ENCODE assay signal across 24 mouse cellular contexts in genomic region chr2:40321506-40321905, GRCm38 (mm10).
DNase-seq lines count a peak whose midpoint lies in the region; ATAC-seq lines count a peak whose summit lies in the region.
"Had no signal": no experiment of that assay in that cellular context is flagged by ENCODE, and none has a peak within 500 bp of the region (broad histone marks: within the 10 kb centered on the region; RNA-seq: fewer than 3 reads in every experiment).

No protein-coding gene starts in this region.

- H3K36me3 ChIP-seq in megakaryocyte, embryonic 14.5 days (replicated peaks; ENCODE audit: low read length) = no peaks in the 10 kb centered on the region
- H3K36me3 ChIP-seq: embryonic facial prominence, embryonic 10.5 days; embryonic facial prominence, embryonic 12.5 days; forebrain, embryonic 15.5 days; G1E had no signal

- peak; percentile 3 for DNase-seq in retina, embryonic 14.5 days (ENCODE audit: low spot score)
- DNase-seq in retina, postnatal 1 day = no peak
- DNase-seq in R1 (ENCODE audit: low read depth, low spot score) = peak; percentile 41
- DNase-seq in mesoderm, embryonic 11.5 days (ENCODE audit: low read depth, low spot score) = peak; percentile 2
- DNase-seq in layer of hippocampus, adult 18-20 months (ENCODE audit: low spot score in 2 of 2) = no peak
- DNase-seq: adrenal gland, adult 8-10 months; adrenal gland, postnatal 14 days; adrenal gland, postnatal 36 days; cerebellum, adult 11-12 months; cerebellum, adult 2 months; cerebellum, adult 9-10 months; cerebellum, postnatal 10 days; cerebellum, postnatal 25 days; forebrain, postnatal 0 days had no signal

- peaks cover 6% of the 10 kb centered on the region; the same call in 1 of the 2 replicates for H3K9me3 ChIP-seq in megakaryocyte, embryonic 14.5 days
- H3K9me3 ChIP-seq: embryonic facial prominence, embryonic 10.5 days; embryonic facial prominence, embryonic 12.5 days; forebrain, embryonic 13.5 days; forebrain, embryonic 15.5 days had no signal

- H3K27me3 ChIP-seq in megakaryocyte, embryonic 14.5 days (replicated peaks) = no peaks in the 10 kb centered on the region
- H3K27me3 ChIP-seq: embryonic facial prominence, embryonic 12.5 days; forebrain, embryonic 13.5 days; forebrain, embryonic 15.5 days; Patski had no signal

- ATAC-seq in megakaryocyte, adult 5-6 weeks (ENCODE audit: poor library complexity, severe bottlenecking) = no peak
- ATAC-seq in monocyte, adult 5-6 weeks (replicated peaks; ENCODE audit: insufficient number of reproducible peaks, low FRiP score, low TSS enrichment, poor library complexity, severe bottlenecking) = no peak
- ATAC-seq: activated CD4-positive, CD25-positive, alpha-beta regulatory T cell, adult 4 months; forebrain, embryonic 13.5 days; forebrain, embryonic 15.5 days; forebrain, postnatal 0 days; Patski had no signal

- H3K4me3 ChIP-seq in megakaryocyte, embryonic 14.5 days (replicated peaks) = peak overlapping the region; percentile 21
- H3K4me3 ChIP-seq: embryonic facial prominence, embryonic 10.5 days; embryonic facial prominence, embryonic 12.5 days; forebrain, embryonic 13.5 days; forebrain, embryonic 15.5 days had no signal

- no peaks in the 10 kb centered on the region for H3K4me1 ChIP-seq in megakaryocyte, embryonic 14.5 days
- H3K4me1 ChIP-seq: embryonic facial prominence, embryonic 10.5 days; embryonic facial prominence, embryonic 12.5 days; forebrain, embryonic 13.5 days; forebrain, embryonic 15.5 days had no signal

Comparison
In these comparisons a context has a peak if more than half of its experiments do, and no peak if none do; other contexts are left out.
1. DNase-seq: peak in retina, embryonic 14.5 days (single experiment), R1 (single experiment) and mesoderm, embryonic 11.5 days (single experiment); none in retina, postnatal 1 day (single experiment) and layer of hippocampus, adult 18-20 months (0 of 2).